Mouse (Mus musculus) intestine, embryonic 14.5 days (tissue): ENCODE measurements at regions not wholly inside any gene's neighbourhood (a gene's known extent, or its start where the extent isn't known, plus 50 kb on each side); places are given as distances from the start of the nearest gene placed in this dataset.

Experiments
- ATAC-seq: fragments of 200-750 bp; cut with Nextera tagmentation; replicated peaks from 2 replicates; pipeline ENCODE4 v1.8.0; 2017; ENCODE audit warnings: low read depth, moderate number of reproducible peaks, moderate TSS enrichment, moderate library complexity; ENCODE audit not compliant: low FRiP score, low TSS enrichment
- DNase-seq: peaks from one replicate; pipeline ENCODE4 v3.0.0-alpha.2; 2018; ENCODE audit warnings: low spot score
- H3K27ac ChIP-seq: fragments of 300-500 bp; sonication (generic); 2 replicates; pipeline ENCODE4 v1.5.1; 2014; ENCODE audit warnings: low read depth, mild to moderate bottlenecking, control low read depth
- H3K27me3 ChIP-seq: fragments of 300-500 bp; sonication (generic); replicated peaks from 2 replicates; pipeline ENCODE4 v1.6.1; 2014; ENCODE audit warnings: low read length, control low read depth; ENCODE audit not compliant: control insufficient read depth, insufficient read depth
- H3K36me3 ChIP-seq: fragments of 300-500 bp; sonication (generic); 2 replicates; pipeline ENCODE4 v1.6.1; 2014; ENCODE audit warnings: low read length, control low read depth; ENCODE audit not compliant: control insufficient read depth, insufficient read depth
- H3K4me1 ChIP-seq: fragments of 300-500 bp; sonication (generic); replicated peaks from 2 replicates; pipeline ENCODE4 v1.6.1; 2014; ENCODE audit warnings: low read length, control low read depth, mixed read lengths; ENCODE audit not compliant: control insufficient read depth, insufficient read depth
- H3K4me2 ChIP-seq: fragments of 300-500 bp; sonication (generic); 2 replicates; pipeline ENCODE4 v1.6.1; 2014; ENCODE audit warnings: low read length
- H3K4me3 ChIP-seq: fragments of 300-500 bp; sonication (generic); 2 replicates; pipeline ENCODE4 v1.5.1; 2014; ENCODE audit warnings: low read depth, low read length, control low read depth, mixed read lengths
- H3K9ac ChIP-seq: fragments of 300-500 bp; sonication (generic); 2 replicates; pipeline ENCODE4 v1.6.1; 2014; ENCODE audit warnings: mild to moderate bottlenecking, low read length
- H3K9me3 ChIP-seq: fragments of 300-500 bp; sonication (generic); 2 replicates; pipeline ENCODE4 v1.6.1; 2016; ENCODE audit warnings: low read length, control low read depth; ENCODE audit not compliant: control insufficient read depth
- WGBS: fragments of 180-500 bp; shearing (Covaris S2); extraction: QIAGEN DNeasy Blood & Tissue Kit; methylation state at CpG from one replicate; pipeline ENCODE4 v1.1.7; 2014; 5-methylcytosine and 5-hydroxymethylcytosine counted together

GRCm38 (mm10) chr12:12490173-12490572 lies 228.2 kb downstream of the Fam49a start:
- no peaks in the 10 kb centered on the region for H3K4me1 ChIP-seq
- H3K27me3 ChIP-seq = no peaks in the 10 kb centered on the region
- DNase-seq (no peak), ATAC-seq (no peak)
- no peak overlapping the region for H3K4me2 ChIP-seq
- no peak overlapping the region for H3K27ac ChIP-seq
- WGBS = 81% methylated on average over 1 of the region's 1 CpGs
- H3K9ac ChIP-seq = no peak overlapping the region
- no peak overlapping the region for H3K4me3 ChIP-seq
- H3K36me3 ChIP-seq = no peaks in the 10 kb centered on the region
- H3K9me3 ChIP-seq = no peaks in the 10 kb centered on the region

- Histone ChIP-seq H3K36me3 (no peaks in the 10 kb centered on the region), H3K27me3 (no peaks in the 10 kb centered on the region), H3K27ac (no peak overlapping the region), H3K4me2 (no peak overlapping the region), H3K9me3 (no peaks in the 10 kb centered on the region), H3K4me1 (no peaks in the 10 kb centered on the region), H3K4me3 (no peak overlapping the region), H3K9ac (no peak overlapping the region)
- no peak for ATAC-seq
- 88% methylated on average over 1 of the region's 1 CpGs for WGBS
- DNase-seq = no peak
These were observed 226.2 kb downstream of the Fam49a start for GRCm38 (mm10) chr12:12488090-12488489.

- Histone ChIP-seq H3K4me2 (no peak overlapping the region), H3K27ac (no peak overlapping the region), H3K4me1 (no peaks in the 10 kb centered on the region), H3K9ac (no peak overlapping the region), H3K4me3 (no peak overlapping the region), H3K9me3 (no peaks in the 10 kb centered on the region), H3K36me3 (no peaks in the 10 kb centered on the region), H3K27me3 (no peaks in the 10 kb centered on the region)
- WGBS = 97% methylated on average over 1 of the region's 1 CpGs
- ATAC-seq (no peak), DNase-seq (no peak)
These were observed 224.9 kb downstream of the Fam49a start for GRCm38 (mm10) chr12:12486656-12487356.

GRCm38 (mm10) chr12:12484921-12485680 lies 223.2 kb downstream of the Fam49a start:
- Histone ChIP-seq H3K9me3 (no peaks in the 10 kb centered on the region), H3K27me3 (no peaks in the 10 kb centered on the region), H3K4me2 (no peak overlapping the region), H3K36me3 (no peaks in the 10 kb centered on the region), H3K4me3 (no peak overlapping the region), H3K27ac (no peak overlapping the region), H3K9ac (no peak overlapping the region), H3K4me1 (no peaks in the 10 kb centered on the region)
- DNase-seq (no peak), ATAC-seq (no peak)
- WGBS = 71% methylated on average over 9 of the region's 9 CpGs

GRCm38 (mm10) chr12:12480451-12480850 lies 218.5 kb downstream of the Fam49a start:
- ATAC-seq (no peak), DNase-seq (no peak)
- no peaks in the 10 kb centered on the region for H3K36me3 ChIP-seq
- H3K27me3 ChIP-seq = no peaks in the 10 kb centered on the region
- H3K4me1 ChIP-seq = no peaks in the 10 kb centered on the region
- no peaks in the 10 kb centered on the region for H3K9me3 ChIP-seq
- no peak overlapping the region for H3K4me2 ChIP-seq
- no peak overlapping the region for H3K27ac ChIP-seq
- H3K9ac ChIP-seq = no peak overlapping the region
- no peak overlapping the region for H3K4me3 ChIP-seq
- 95% methylated on average over 2 of the region's 2 CpGs for WGBS

GRCm38 (mm10) chr12:12452086-12452485 lies 190.1 kb downstream of the Fam49a start:
- no peaks in the 10 kb centered on the region for H3K4me1 ChIP-seq
- ATAC-seq = no peak
- H3K36me3 ChIP-seq = no peaks in the 10 kb centered on the region
- no peak overlapping the region for H3K4me2 ChIP-seq
- H3K4me3 ChIP-seq = no peak overlapping the region
- no peaks in the 10 kb centered on the region for H3K27me3 ChIP-seq
- H3K9ac ChIP-seq = no peak overlapping the region
- WGBS = 32% methylated on average over 2 of the region's 2 CpGs
- no peak for DNase-seq
- H3K27ac ChIP-seq = no peak overlapping the region
- no peaks in the 10 kb centered on the region for H3K9me3 ChIP-seq

- WGBS = 52% methylated on average over 2 of the region's 2 CpGs
- Histone ChIP-seq H3K4me2 (no peak overlapping the region), H3K9ac (no peak overlapping the region), H3K36me3 (no peaks in the 10 kb centered on the region), H3K4me1 (no peaks in the 10 kb centered on the region), H3K27me3 (no peaks in the 10 kb centered on the region), H3K4me3 (no peak overlapping the region), H3K27ac (no peak overlapping the region), H3K9me3 (no peaks in the 10 kb centered on the region)
- DNase-seq = no peak
- ATAC-seq = no peak
These were observed 184.8 kb downstream of the Fam49a start for GRCm38 (mm10) chr12:12446768-12447167.

GRCm38 (mm10) chr12:12446281-12446680 lies 184.3 kb downstream of the Fam49a start:
- Histone ChIP-seq H3K9me3 (no peaks in the 10 kb centered on the region), H3K36me3 (no peaks in the 10 kb centered on the region), H3K4me3 (no peak overlapping the region), H3K27ac (no peak overlapping the region), H3K4me1 (no peaks in the 10 kb centered on the region), H3K27me3 (no peaks in the 10 kb centered on the region), H3K9ac (no peak overlapping the region), H3K4me2 (no peak overlapping the region)
- no peak for DNase-seq
- WGBS = 85% methylated on average over 3 of the region's 3 CpGs
- ATAC-seq = no peak

- ATAC-seq (no peak), DNase-seq (no peak)
- H3K9ac ChIP-seq = no peak overlapping the region
- H3K4me1 ChIP-seq = no peaks in the 10 kb centered on the region
- H3K9me3 ChIP-seq = no peaks in the 10 kb centered on the region
- no peaks in the 10 kb centered on the region for H3K36me3 ChIP-seq
- H3K27me3 ChIP-seq = no peaks in the 10 kb centered on the region
- no peak overlapping the region for H3K4me3 ChIP-seq
- WGBS = 87% methylated on average over 4 of the region's 4 CpGs
- H3K27ac ChIP-seq = no peak overlapping the region
- no peak overlapping the region for H3K4me2 ChIP-seq
These were observed 180.9 kb downstream of the Fam49a start for GRCm38 (mm10) chr12:12442872-12443271.
